In genomic region chr11:94149509-94150259, GRCm38 (mm10) we compare ENCODE assay signal across 8 mouse cellular contexts.
DNase-seq lines count a peak whose midpoint lies in the region; ATAC-seq and TF ChIP-seq lines count a peak whose summit lies in the region.

No protein-coding gene starts in this region.

- peaks cover 17% of the 10 kb centered on the region for H3K27me3 ChIP-seq in E14TG2a.4 (ENCODE audit: insufficient read depth, low read length)
- H3K27me3 ChIP-seq in embryonic facial prominence, embryonic 13.5 days, result peaks cover 15% of the 10 kb centered on the region
- no peaks in the 10 kb centered on the region; the same call in 1 of the 2 replicates for H3K27me3 ChIP-seq in hindbrain, embryonic 12.5 days
- peaks cover 32% of the 10 kb centered on the region for H3K27me3 ChIP-seq in liver, embryonic 16.5 days (ENCODE audit: control insufficient read depth, insufficient read depth, low read depth, low read length)

- ATAC-seq in embryonic facial prominence, embryonic 13.5 days (ENCODE audit: insufficient number of reproducible peaks, insufficient read depth, low FRiP score, low TSS enrichment, low read depth), result no peak
- peak; percentile 53 for ATAC-seq in hindbrain, embryonic 12.5 days (ENCODE audit: low FRiP score)
- ATAC-seq in liver, embryonic 16.5 days (ENCODE audit: low read depth), result no peak

- H3K9me3 ChIP-seq in E14TG2a.4 (ENCODE audit: low read length), result no peaks in the 10 kb centered on the region
- no peaks in the 10 kb centered on the region for H3K9me3 ChIP-seq in embryonic facial prominence, embryonic 13.5 days
- H3K9me3 ChIP-seq in hindbrain, embryonic 12.5 days (replicated peaks), result no peaks in the 10 kb centered on the region
- H3K9me3 ChIP-seq in liver, embryonic 16.5 days (replicated peaks; ENCODE audit: control insufficient read depth, low read length), result no peaks in the 10 kb centered on the region

- peak overlapping the region; percentile 71 for H3K4me3 ChIP-seq in E14TG2a.4 (replicated peaks; ENCODE audit: low read length)
- H3K4me3 ChIP-seq in embryonic facial prominence, embryonic 13.5 days, result peak overlapping the region; percentile 47
- peak overlapping the region; percentile 38 for H3K4me3 ChIP-seq in hindbrain, embryonic 12.5 days
- peak overlapping the region; percentile 44 for H3K4me3 ChIP-seq in liver, embryonic 16.5 days (ENCODE audit: low read depth, low read length)
- peak overlapping the region; percentile 51 for H3K4me3 ChIP-seq in olfactory bulb, adult 2 months (ENCODE audit: insufficient read depth, low read depth, low read length)

- peaks cover 95% of the 10 kb centered on the region for H3K4me1 ChIP-seq in E14TG2a.4 (replicated peaks; ENCODE audit: low read depth, low read length)
- peaks cover 21% of the 10 kb centered on the region for H3K4me1 ChIP-seq in embryonic facial prominence, embryonic 13.5 days
- peaks cover 29% of the 10 kb centered on the region for H3K4me1 ChIP-seq in hindbrain, embryonic 12.5 days
- peaks cover 3% of the 10 kb centered on the region for H3K4me1 ChIP-seq in liver, embryonic 16.5 days (ENCODE audit: control insufficient read depth, low read depth, low read length)
- peaks cover 36% of the 10 kb centered on the region for H3K4me1 ChIP-seq in olfactory bulb, adult 2 months (ENCODE audit: control insufficient read depth, insufficient read depth, low read length)

- peak overlapping the region; percentile 90 for H3K4me2 ChIP-seq in embryonic facial prominence, embryonic 13.5 days
- peak overlapping the region; percentile 77 for H3K4me2 ChIP-seq in hindbrain, embryonic 12.5 days (replicated peaks)
- H3K4me2 ChIP-seq in liver, embryonic 16.5 days (ENCODE audit: low read depth, low read length), result peak overlapping the region; percentile 61

- peak overlapping the region; percentile 68 for H3K9ac ChIP-seq in embryonic facial prominence, embryonic 13.5 days
- H3K9ac ChIP-seq in hindbrain, embryonic 12.5 days, result peak overlapping the region; percentile 71
- no peak overlapping the region for H3K9ac ChIP-seq in liver, embryonic 16.5 days (ENCODE audit: low read depth, low read length)

- TF ChIP-seq CTCF in E14TG2a.4 (conservative IDR thresholded peaks at IDR 0.05; ENCODE audit: low read length), result no peak
- TF ChIP-seq CTCF in olfactory bulb, adult 2 months (IDR thresholded peaks at IDR 0.05; ENCODE audit: insufficient read depth, low read depth, low read length), result no peak

- no peak overlapping the region for H3K27ac ChIP-seq in embryonic facial prominence, embryonic 13.5 days
- peak overlapping the region; percentile 76 for H3K27ac ChIP-seq in hindbrain, embryonic 12.5 days
- no peak overlapping the region for H3K27ac ChIP-seq in liver, embryonic 16.5 days (ENCODE audit: low read length)
- H3K27ac ChIP-seq in olfactory bulb, adult 2 months (ENCODE audit: insufficient read depth, low read depth, low read length), result peak overlapping the region; percentile 99

- 18% methylated on average over 16 of the region's 16 CpGs for WGBS in embryonic facial prominence, embryonic 13.5 days
- 25% methylated on average over 16 of the region's 16 CpGs for WGBS in hindbrain, embryonic 12.5 days
- 22% methylated on average over 16 of the region's 16 CpGs for WGBS in liver, embryonic 16.5 days (ENCODE audit: insufficient replicate concordance)
- WGBS in olfactory bulb, adult 2 months, result 27% methylated on average over 16 of the region's 16 CpGs

- peak; percentile 53 for DNase-seq in adrenal gland, adult 2 months
- DNase-seq in adrenal gland, adult (ENCODE audit: inconsistent age in 2 of 2, low spot score in 1 of 2), result no peak
- no peak for DNase-seq in urinary bladder, postnatal 14 days (ENCODE audit: low spot score)

- TF ChIP-seq POLR2A in olfactory bulb, adult 2 months (IDR thresholded peaks at IDR 0.05; ENCODE audit: insufficient read depth, low read depth, low read length), result no peak

- no peaks in the 10 kb centered on the region for H3K36me3 ChIP-seq in E14TG2a.4 (ENCODE audit: insufficient read depth, low read length)
- no peaks in the 10 kb centered on the region for H3K36me3 ChIP-seq in embryonic facial prominence, embryonic 13.5 days
- H3K36me3 ChIP-seq in hindbrain, embryonic 12.5 days, result no peaks in the 10 kb centered on the region
- no peaks in the 10 kb centered on the region for H3K36me3 ChIP-seq in liver, embryonic 16.5 days (ENCODE audit: control insufficient read depth, insufficient read depth)

Comparison
In these comparisons a context has a peak if more than half of its experiments do, and no peak if none do; other contexts are left out.
1. H3K27ac ChIP-seq: peak in hindbrain, embryonic 12.5 days (single experiment) and olfactory bulb, adult 2 months (single experiment); none in embryonic facial prominence, embryonic 13.5 days (single experiment) and liver, embryonic 16.5 days (single experiment).
2. Peak in every context shown above with its lines, with median percentiles within 50 percentile points of each other: H3K4me3 ChIP-seq and H3K4me2 ChIP-seq.